Mouse (Mus musculus) 416B (cell line): ENCODE measurements at regions not wholly inside any gene's neighbourhood (a gene's known extent, or its start where the extent isn't known, plus 50 kb on each side); places are given as distances from the start of the nearest gene placed in this dataset.
A peak's percentile ranks its signal among the peaks of the same experiment; 100 is the strongest.

ENCODE experiments used
- DNase-seq: peaks from one replicate; pipeline ENCODE4 v3.0.0; 2011; ENCODE audit warnings: low read depth

- peak; percentile 30 for DNase-seq
These were observed 265.8 kb upstream of the Fmr1 start for GRCm38 (mm10) chrX:68412560-68412959.

GRCm38 (mm10) chrX:68422201-68422600 lies 256.1 kb upstream of the Fmr1 start:
- DNase-seq, result peak; percentile 0
